In genomic region chr1:193086111-193086841, GRCm38 (mm10) we compare ENCODE assay signal across 14 mouse cellular contexts. TPM values are rescaled to one million over a fixed set of nuclear protein-coding genes. Genes with fewer than 3 reads are reported as not detected.
DNase-seq lines count a peak whose midpoint lies in the region; ATAC-seq and TF ChIP-seq lines count a peak whose summit lies in the region.
"Had no signal": no experiment of that assay in that cellular context is flagged by ENCODE, and none has a peak within 500 bp of the region (broad histone marks: within the 10 kb centered on the region; RNA-seq: fewer than 3 reads in every experiment).

No protein-coding gene starts in this region.

- TF ChIP-seq CTCF in gastrocnemius, adult 2 months (IDR thresholded peaks at IDR 0.05): no peak
- no peak for TF ChIP-seq CTCF in left cerebral cortex, adult 2 months (IDR thresholded peaks at IDR 0.05)
- TF ChIP-seq CTCF in cortical plate, adult 2 months (IDR thresholded peaks at IDR 0.05; ENCODE audit: extremely low read depth, insufficient read depth, low read length): no peak

- peak overlapping the region; percentile 91 for H3K27ac ChIP-seq in gastrocnemius, adult 2 months
- peak overlapping the region; percentile 88 for H3K27ac ChIP-seq in left cerebral cortex, adult 2 months
- peak overlapping the region; percentile 9; the same call in 1 of the 2 replicates for H3K27ac ChIP-seq in cortical plate, adult 2 months (ENCODE audit: insufficient read depth, low read length)
- peak overlapping the region; percentile 82 for H3K27ac ChIP-seq in limb, embryonic 15.5 days
- H3K27ac ChIP-seq: liver, embryonic 15.5 days; midbrain, embryonic 13.5 days had no signal

- no peaks in the 10 kb centered on the region for H3K9me3 ChIP-seq in limb, embryonic 15.5 days
- H3K9me3 ChIP-seq: liver, embryonic 15.5 days; midbrain, embryonic 13.5 days had no signal

- no peaks in the 10 kb centered on the region for H3K27me3 ChIP-seq in limb, embryonic 15.5 days
- H3K27me3 ChIP-seq: liver, embryonic 15.5 days; midbrain, embryonic 13.5 days had no signal

- peaks cover 23% of the 10 kb centered on the region for H3K4me1 ChIP-seq in cortical plate, adult 2 months (ENCODE audit: control insufficient read depth, insufficient read depth, low read length)
- H3K4me1 ChIP-seq in limb, embryonic 15.5 days: peaks cover 48% of the 10 kb centered on the region
- H3K4me1 ChIP-seq: liver, embryonic 15.5 days had no signal

- H3K4me2 ChIP-seq in limb, embryonic 15.5 days: no peak overlapping the region
- H3K4me2 ChIP-seq: liver, embryonic 15.5 days; midbrain, embryonic 13.5 days had no signal

- no peaks in the 10 kb centered on the region for H3K36me3 ChIP-seq in limb, embryonic 15.5 days
- H3K36me3 ChIP-seq: liver, embryonic 15.5 days; midbrain, embryonic 13.5 days had no signal

- H3K4me3 ChIP-seq in gastrocnemius, adult 2 months: peak overlapping the region; percentile 42
- no peak overlapping the region for H3K4me3 ChIP-seq in left cerebral cortex, adult 2 months
- H3K4me3 ChIP-seq in cortical plate, adult 2 months (ENCODE audit: insufficient read depth, low read length): no peak overlapping the region
- H3K4me3 ChIP-seq in limb, embryonic 15.5 days: no peak overlapping the region
- H3K4me3 ChIP-seq: erythroblast, embryonic 14.5 days; liver, embryonic 15.5 days; midbrain, embryonic 13.5 days had no signal

- no peak for ATAC-seq in limb, embryonic 15.5 days (ENCODE audit: insufficient number of reproducible peaks, low FRiP score, low TSS enrichment, low read depth)
- ATAC-seq: midbrain, embryonic 13.5 days had no signal

- 58% methylated on average over 4 of the region's 4 CpGs for WGBS in limb, embryonic 15.5 days

- DNase-seq in gastrocnemius, adult 2 months: peak; percentile 64
- no peak for DNase-seq in gastrocnemius, postnatal 36 days
- DNase-seq in left cerebral cortex, adult 2 months (ENCODE audit: extremely low spot score in 1 of 2, low spot score in 2 of 2): peak in 1 of 2 experiments; percentile 27
- DNase-seq in left cerebral cortex, postnatal 4 days: no peak
- DNase-seq in right cerebral cortex, adult 18-20 months: no peak
- DNase-seq in left cerebral cortex, postnatal 10 days (ENCODE audit: extremely low spot score in 1 of 2, low spot score in 2 of 2): no peak
- DNase-seq: B cell, adult 2 months; cerebellum, adult 11-12 months; kidney, adult 8-10 months had no signal

- H3K9ac ChIP-seq in limb, embryonic 15.5 days: no peak overlapping the region
- H3K9ac ChIP-seq: liver, embryonic 15.5 days; midbrain, embryonic 13.5 days had no signal

- no peak for TF ChIP-seq POLR2A in cortical plate, adult 2 months (IDR thresholded peaks at IDR 0.05; ENCODE audit: extremely low read depth, insufficient read depth, low read length)

- intact Hi-C loops in gastrocnemius, adult 2 months (cut with DNase I): loop anchor here (5.0 to 10.0 kb wide), 3 partner anchors 36 to 301 kb away; partner anchors contain the start of gene Syt14
- intact Hi-C loops in gastrocnemius, postnatal 36 days (cut with DNase I): loop anchor here (10.0 kb wide), 1 partner anchor 301 kb away; no protein-coding TSS in a partner anchor
- intact Hi-C loops in left cerebral cortex, adult 2 months (cut with DNase I): loop anchor here (2.0 kb wide), 1 partner anchor 43 kb away; no protein-coding TSS in a partner anchor
- intact Hi-C loops in left cerebral cortex, postnatal 4 days (cut with DNase I): no loop called here
- intact Hi-C loops in left cerebral cortex, postnatal 10 days (cut with DNase I): loop anchor here (5.0 kb wide), 1 partner anchor 39 kb away; no protein-coding TSS in a partner anchor

RNA-seq across cellular contexts. Expression of gene Diexf, which starts 43.8 kb away (rescaled TPM):
- total RNA-seq in gastrocnemius, adult 2 months (2021): 10 to 100 TPM; 10.2 to 13.6 TPM
- total RNA-seq in gastrocnemius, postnatal 36 days (2021): 1 to 10 TPM; 6.0 to 7.6 TPM
- total RNA-seq in left cerebral cortex, adult 2 months (2021): 10 to 100 TPM; 20.9 to 25.5 TPM
- total RNA-seq in left cerebral cortex, postnatal 4 days (2021): 10 to 100 TPM; 26.5 to 28.6 TPM
- 22.1 and 22.7 TPM in 2 replicates for polyA plus RNA-seq in cortical plate, adult 2 months (2012; rRNA removed)
- polyA plus RNA-seq in limb, embryonic 15.5 days (2015; fragmentation: Nextera tagmentation; extraction: Ambion mirVana): 7.3 and 10.3 TPM in 2 replicates
- total RNA-seq in left cerebral cortex, postnatal 10 days (2021): 10 to 100 TPM; 15.0 to 17.8 TPM

RNA-seq across cellular contexts. Expression of gene Syt14, which starts 50.7 kb away (rescaled TPM):
- total RNA-seq in gastrocnemius, adult 2 months (2021): under 1 TPM; 0.05 to 0.20 TPM
- under 1 TPM; 0.05 to 0.15 TPM for total RNA-seq in gastrocnemius, postnatal 36 days (2021)
- 10 to 100 TPM; 27.5 to 28.2 TPM for total RNA-seq in left cerebral cortex, adult 2 months (2021)
- total RNA-seq in left cerebral cortex, postnatal 4 days (2021): 10 to 100 TPM; 28.6 to 29.0 TPM
- 5.8 and 6.5 TPM in 2 replicates for polyA plus RNA-seq in cortical plate, adult 2 months (2012; rRNA removed)
- polyA plus RNA-seq in limb, embryonic 15.5 days (2015; fragmentation: Nextera tagmentation; extraction: Ambion mirVana): 0.97 and 1.5 TPM in 2 replicates
- total RNA-seq in left cerebral cortex, postnatal 10 days (2021): 10 to 100 TPM; 23.4 to 24.2 TPM

Comparison
In these comparisons a context has a peak if more than half of its experiments do, and no peak if none do; other contexts are left out.
1. H3K27ac ChIP-seq: peak in every context shown above with its lines; median percentile 91 in gastrocnemius, adult 2 months; 88 in left cerebral cortex, adult 2 months; 82 in limb, embryonic 15.5 days; 9 in cortical plate, adult 2 months.
2. RNA of gene Syt14, which starts 50.7 kb away (total RNA-seq): 28.6 to 29.0 TPM in left cerebral cortex, postnatal 4 days, 27.5 to 28.2 TPM in left cerebral cortex, adult 2 months and 23.4 to 24.2 TPM in left cerebral cortex, postnatal 10 days; 0.05 to 0.20 TPM in gastrocnemius, adult 2 months and 0.05 to 0.15 TPM in gastrocnemius, postnatal 36 days; every median in the first group is over 10 times any median in the second.